Mouse (Mus musculus) kidney, embryonic 14.5 days (tissue): ENCODE results near the gene Zc3h10. TPM values are rescaled to one million over a fixed set of nuclear protein-coding genes. Genes with fewer than 3 reads are reported as not detected.

ENCODE experiments used
- ATAC-seq: fragments of 200-750 bp; cut with Nextera tagmentation; 2 replicates; pipeline ENCODE4 v1.8.0; 2017; ENCODE audit warnings: moderate number of reproducible peaks, mild to moderate bottlenecking, moderate TSS enrichment, moderate library complexity; ENCODE audit not compliant: low FRiP score, low TSS enrichment
- H3K27ac ChIP-seq: fragments of 300-500 bp; sonication (generic); 2 replicates; pipeline ENCODE4 v1.5.1; 2014; ENCODE audit warnings: low read depth, mild to moderate bottlenecking, low read length, moderate library complexity, mixed read lengths
- H3K27me3 ChIP-seq: fragments of 300-500 bp; sonication (generic); 2 replicates; pipeline ENCODE4 v1.6.1; 2014; ENCODE audit warnings: mild to moderate bottlenecking, low read length; ENCODE audit not compliant: control insufficient read depth, insufficient read depth
- H3K36me3 ChIP-seq: fragments of 300-500 bp; sonication (generic); 2 replicates; pipeline ENCODE4 v1.6.1; 2014; ENCODE audit warnings: low read length, mixed read lengths; ENCODE audit not compliant: control insufficient read depth, insufficient read depth
- H3K4me1 ChIP-seq: fragments of 300-500 bp; sonication (generic); 2 replicates; pipeline ENCODE4 v1.6.1; 2014; ENCODE audit warnings: low read length, mixed read lengths; ENCODE audit not compliant: control insufficient read depth, insufficient read depth
- H3K4me2 ChIP-seq: fragments of 300-500 bp; sonication (generic); replicated peaks from 2 replicates; pipeline ENCODE4 v1.6.1; 2014; ENCODE audit warnings: low read depth, mild to moderate bottlenecking, low read length
- H3K4me3 ChIP-seq: fragments of 300-500 bp; sonication (generic); 2 replicates; pipeline ENCODE4 v1.5.1; 2014; ENCODE audit warnings: mild to moderate bottlenecking, low read length
- H3K9ac ChIP-seq: fragments of 300-500 bp; sonication (generic); 2 replicates; pipeline ENCODE4 v1.6.1; 2014; ENCODE audit warnings: low read depth, mild to moderate bottlenecking, low read length, moderate library complexity
- H3K9me3 ChIP-seq: fragments of 300-500 bp; sonication (generic); 2 replicates; pipeline ENCODE4 v1.6.1; 2016; ENCODE audit warnings: low read length; ENCODE audit not compliant: control insufficient read depth
- WGBS: fragments of 180-500 bp; shearing (Covaris S2); extraction: QIAGEN DNeasy Blood & Tissue Kit; methylation state at CpG from one replicate; pipeline ENCODE4 v1.1.7; 2014; 5-methylcytosine and 5-hydroxymethylcytosine counted together
- polyA plus RNA-seq: library from polyadenylated mRNA; unstranded; fragments of >200 nt; fragmentation: Nextera tagmentation; extraction: Ambion mirVana; gene quantifications from 2 replicates; pipeline ENCODE4 v1.2.1, GENCODE M21; 2014

Gene Zc3h10
- polyA plus RNA-seq, 1 experiment from 2014 or later: 13.5 TPM

DNA sequence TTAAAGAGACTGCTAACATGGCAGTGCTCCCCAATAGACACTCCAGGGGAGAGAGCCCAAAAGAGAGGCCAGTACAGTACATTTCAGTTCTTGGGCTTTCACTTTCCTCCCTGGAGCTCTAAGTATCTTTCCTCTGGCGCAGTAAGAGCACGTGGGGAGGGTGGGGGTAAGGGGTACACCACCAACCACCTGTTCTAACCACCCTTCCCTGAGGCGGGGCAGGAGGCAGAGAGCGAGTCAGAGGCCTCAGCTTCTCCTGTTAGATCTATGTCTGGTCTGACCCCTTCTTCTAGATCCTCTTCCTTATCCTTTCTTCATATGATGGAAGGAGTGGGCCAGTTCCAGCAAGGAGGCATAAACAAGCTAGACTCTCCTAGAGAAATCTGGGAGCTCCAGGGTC lies 39.5 kb upstream of the Zc3h10 start:
- no peak overlapping the region for H3K9ac ChIP-seq

DNA sequence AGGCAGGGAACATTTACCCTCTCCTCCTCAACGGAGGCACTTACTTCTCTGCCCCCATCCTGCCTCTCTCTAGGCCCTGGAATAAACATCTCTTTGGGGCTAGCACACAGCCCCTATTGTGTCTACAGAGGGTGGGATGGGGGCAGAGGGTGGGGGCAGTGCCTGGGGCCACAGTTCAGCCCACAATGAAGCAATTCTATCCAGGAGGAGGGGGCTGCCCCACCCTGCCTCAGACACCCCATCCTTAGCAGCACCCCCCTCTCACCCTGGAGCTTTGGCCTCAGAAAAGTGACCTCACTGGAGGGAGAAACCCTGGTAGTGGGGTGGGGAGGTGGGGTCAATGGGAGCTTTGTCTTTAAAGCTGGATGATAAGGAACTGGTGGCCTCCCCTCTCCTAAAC lies 39.0 kb upstream of the Zc3h10 start:
- H3K27me3 ChIP-seq: peaks cover 25% of the 10 kb centered on the region
- H3K4me1 ChIP-seq: peaks cover 3% of the 10 kb centered on the region; the same call in 1 of the 2 replicates
- no peak overlapping the region for H3K4me2 ChIP-seq
- WGBS: 27% methylated on average over 1 of the region's 1 CpGs
- H3K9ac ChIP-seq: no peak overlapping the region
- no peaks in the 10 kb centered on the region for H3K36me3 ChIP-seq
- H3K27ac ChIP-seq: no peak overlapping the region; the same call in 1 of the 2 replicates
- no peak for ATAC-seq
- H3K4me3 ChIP-seq: no peak overlapping the region
- no peaks in the 10 kb centered on the region for H3K9me3 ChIP-seq

More for the DNA sequence above, 39.5 kb upstream of the Zc3h10 start:
- peaks cover 25% of the 10 kb centered on the region for H3K27me3 ChIP-seq
- peak overlapping the region; percentile 15; the same call in 1 of the 2 replicates for H3K4me2 ChIP-seq
- WGBS: 54% methylated on average over 4 of the region's 4 CpGs
- ATAC-seq: no peak
- no peaks in the 10 kb centered on the region for H3K36me3 ChIP-seq
- H3K4me1 ChIP-seq: peaks cover 3% of the 10 kb centered on the region; the same call in 1 of the 2 replicates
- H3K9me3 ChIP-seq: no peaks in the 10 kb centered on the region
- H3K27ac ChIP-seq: peak overlapping the region; percentile 21; the same call in 1 of the 2 replicates
- no peak overlapping the region for H3K4me3 ChIP-seq

DNA sequence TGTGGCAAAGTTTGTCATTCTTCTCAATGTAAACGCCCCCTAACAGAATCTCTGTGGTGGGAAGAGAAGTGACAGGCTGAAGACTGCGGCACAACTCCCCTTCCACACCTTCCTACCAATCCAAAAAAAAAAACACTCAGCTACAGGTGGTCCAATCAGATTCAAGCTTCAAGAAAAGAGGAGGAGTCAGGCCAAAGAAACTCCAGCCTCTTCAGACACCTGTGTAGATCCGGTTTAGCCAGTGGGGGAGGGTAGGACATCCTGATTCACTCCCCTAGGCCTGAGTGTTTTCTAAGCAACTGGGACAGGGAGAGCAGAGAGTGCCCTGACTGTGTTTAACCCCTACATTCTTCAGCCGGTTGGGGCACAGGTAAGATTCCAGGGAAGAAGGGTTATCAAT lies 36.8 kb upstream of the Zc3h10 start:
- WGBS: 1% methylated on average over 4 of the region's 4 CpGs
- no peaks in the 10 kb centered on the region for H3K36me3 ChIP-seq
- H3K4me2 ChIP-seq: 0 out of 2 replicates have a peak overlapping the region, but pooled peaks have one; percentile 6
- peak; percentile 50; the same call in 1 of the 2 replicates for ATAC-seq
- H3K4me3 ChIP-seq: no peak overlapping the region
- H3K4me1 ChIP-seq: peaks cover 3% of the 10 kb centered on the region; the same call in 1 of the 2 replicates
- H3K9me3 ChIP-seq: no peaks in the 10 kb centered on the region
- peaks cover 17% of the 10 kb centered on the region for H3K27me3 ChIP-seq
- H3K27ac ChIP-seq: no peak overlapping the region
- no peak overlapping the region for H3K9ac ChIP-seq

DNA sequence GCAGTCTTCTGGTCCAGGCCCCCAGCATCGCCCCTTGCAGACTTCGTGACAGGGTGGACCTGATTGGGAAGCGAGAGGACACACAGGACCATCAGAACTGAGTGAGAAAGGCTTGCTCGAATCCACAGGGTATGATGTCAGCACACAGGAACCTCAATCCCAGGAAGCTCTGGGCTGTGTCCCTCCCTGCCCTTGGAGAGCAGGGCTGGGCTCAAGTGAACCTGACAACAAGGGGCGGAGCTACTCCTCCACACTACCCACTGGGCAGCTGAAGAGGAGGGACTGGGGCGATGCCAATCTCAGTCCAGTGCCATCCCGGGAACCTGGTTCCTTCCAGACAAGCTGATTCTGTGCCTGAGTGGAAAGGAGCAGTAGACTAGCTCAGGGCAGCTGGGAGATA lies 36.1 kb upstream of the Zc3h10 start:
- 30% methylated on average over 7 of the region's 7 CpGs for WGBS
- Histone ChIP-seq H3K27ac (no peak overlapping the region), H3K4me1 (no peaks in the 10 kb centered on the region; the same call in 1 of the 2 replicates), H3K27me3 (peaks cover 10% of the 10 kb centered on the region), H3K36me3 (no peaks in the 10 kb centered on the region), H3K9ac (no peak overlapping the region), H3K9me3 (no peaks in the 10 kb centered on the region), H3K4me3 (no peak overlapping the region), H3K4me2 (0 out of 2 replicates have a peak overlapping the region, but pooled peaks have one; percentile 6)
- peak; percentile 58 for ATAC-seq

DNA sequence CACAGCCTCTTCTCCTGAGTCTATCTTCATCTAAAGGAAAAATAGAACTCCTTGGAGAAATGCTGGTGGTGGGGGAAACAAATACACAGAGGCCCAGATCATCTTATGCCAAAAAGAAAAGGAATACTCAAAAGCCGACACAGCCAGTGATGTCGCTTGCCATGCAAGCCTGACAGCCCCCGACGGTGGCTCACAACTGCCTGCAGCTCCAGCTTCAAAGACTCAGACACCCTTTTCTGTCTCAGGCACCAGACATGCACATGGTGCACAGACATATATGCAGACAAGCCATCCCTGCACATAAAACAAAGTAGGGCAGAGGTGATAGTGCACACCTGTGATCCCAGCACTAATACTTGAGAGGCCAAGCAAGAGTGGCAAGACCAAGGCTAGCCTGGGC lies 32.2 kb upstream of the Zc3h10 start:
- ATAC-seq: no peak
- Histone ChIP-seq H3K4me3 (no peak overlapping the region), H3K9me3 (no peaks in the 10 kb centered on the region), H3K27me3 (no peaks in the 10 kb centered on the region), H3K4me2 (no peak overlapping the region), H3K4me1 (no peaks in the 10 kb centered on the region; the same call in 1 of the 2 replicates), H3K27ac (no peak overlapping the region), H3K9ac (no peak overlapping the region), H3K36me3 (no peaks in the 10 kb centered on the region)
- WGBS: 77% methylated on average over 4 of the region's 4 CpGs

DNA sequence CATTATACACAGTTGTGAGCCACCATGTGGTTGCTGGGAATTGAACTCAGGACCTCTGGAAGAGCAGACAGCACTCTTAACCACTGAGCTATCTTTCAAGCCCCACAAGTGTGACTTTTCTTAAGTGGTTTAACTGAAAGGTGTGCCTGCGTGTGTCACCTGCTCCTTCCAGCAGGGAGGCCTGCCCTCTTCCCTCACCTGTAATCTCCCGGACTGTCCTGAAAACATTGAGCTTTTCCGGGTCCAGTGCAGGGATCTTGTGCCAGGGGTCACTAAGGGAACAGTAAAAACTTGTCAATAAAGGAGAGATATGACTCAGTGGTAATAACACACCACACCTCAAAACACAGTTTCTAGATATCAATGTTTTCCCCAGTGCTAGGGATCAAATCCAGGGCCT lies 31.7 kb upstream of the Zc3h10 start:
- Histone ChIP-seq H3K27ac (no peak overlapping the region), H3K9me3 (no peaks in the 10 kb centered on the region), H3K27me3 (no peaks in the 10 kb centered on the region), H3K4me2 (no peak overlapping the region), H3K4me1 (no peaks in the 10 kb centered on the region; the same call in 1 of the 2 replicates), H3K4me3 (no peak overlapping the region), H3K36me3 (no peaks in the 10 kb centered on the region), H3K9ac (no peak overlapping the region)
- ATAC-seq: no peak
- WGBS: 74% methylated on average over 3 of the region's 3 CpGs

DNA sequence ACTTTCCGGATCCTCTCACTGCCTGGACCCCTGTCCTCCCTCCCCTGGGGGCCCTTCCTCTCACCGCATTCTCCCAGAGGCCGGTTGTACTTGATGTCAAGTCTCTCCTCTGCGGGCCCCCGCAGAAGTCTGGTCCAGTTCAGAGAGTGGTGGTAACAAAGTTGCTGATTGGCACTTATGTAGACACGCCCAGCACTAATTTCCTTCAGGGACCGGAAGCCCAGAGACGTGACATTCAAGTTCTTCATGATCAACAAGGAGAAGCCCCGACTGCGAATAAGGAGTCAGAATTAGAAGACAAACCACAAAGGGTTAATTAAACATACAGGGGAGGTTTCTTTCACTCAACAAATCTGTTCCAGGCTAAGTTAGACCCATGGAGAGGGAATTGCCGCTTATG lies 30.8 kb upstream of the Zc3h10 start:
- H3K36me3 ChIP-seq: no peaks in the 10 kb centered on the region
- H3K4me1 ChIP-seq: no peaks in the 10 kb centered on the region
- H3K9ac ChIP-seq: no peak overlapping the region
- WGBS: 72% methylated on average over 11 of the region's 11 CpGs
- H3K4me3 ChIP-seq: no peak overlapping the region
- H3K27me3 ChIP-seq: no peaks in the 10 kb centered on the region
- no peak for ATAC-seq
- H3K4me2 ChIP-seq: no peak overlapping the region
- no peaks in the 10 kb centered on the region for H3K9me3 ChIP-seq
- H3K27ac ChIP-seq: no peak overlapping the region

DNA sequence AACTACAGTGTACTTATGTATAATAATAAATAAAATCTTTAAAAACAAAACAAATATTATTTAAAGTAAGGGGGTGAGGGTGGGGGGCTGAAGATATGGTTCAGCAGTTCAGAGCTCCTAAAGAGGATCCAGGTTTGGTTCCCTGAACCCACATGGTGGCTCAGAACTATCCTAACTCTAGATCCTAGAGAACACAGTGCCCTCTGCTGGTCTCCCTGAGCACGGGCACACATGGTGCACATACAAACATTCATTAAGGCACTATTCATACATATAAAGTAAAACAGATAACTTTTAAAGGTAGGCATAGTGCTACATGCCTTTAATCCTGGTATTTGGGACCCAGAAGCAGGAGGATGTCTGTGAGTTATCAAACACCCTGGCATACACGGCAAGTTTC lies 27.5 kb upstream of the Zc3h10 start:
- Histone ChIP-seq H3K9me3 (no peaks in the 10 kb centered on the region), H3K9ac (no peak overlapping the region), H3K27me3 (no peaks in the 10 kb centered on the region), H3K4me1 (no peaks in the 10 kb centered on the region), H3K4me2 (no peak overlapping the region), H3K36me3 (peaks cover under 1% of the 10 kb centered on the region; the same call in 1 of the 2 replicates), H3K27ac (no peak overlapping the region), H3K4me3 (no peak overlapping the region)
- 94% methylated on average over 2 of the region's 2 CpGs for WGBS
- ATAC-seq: no peak

DNA sequence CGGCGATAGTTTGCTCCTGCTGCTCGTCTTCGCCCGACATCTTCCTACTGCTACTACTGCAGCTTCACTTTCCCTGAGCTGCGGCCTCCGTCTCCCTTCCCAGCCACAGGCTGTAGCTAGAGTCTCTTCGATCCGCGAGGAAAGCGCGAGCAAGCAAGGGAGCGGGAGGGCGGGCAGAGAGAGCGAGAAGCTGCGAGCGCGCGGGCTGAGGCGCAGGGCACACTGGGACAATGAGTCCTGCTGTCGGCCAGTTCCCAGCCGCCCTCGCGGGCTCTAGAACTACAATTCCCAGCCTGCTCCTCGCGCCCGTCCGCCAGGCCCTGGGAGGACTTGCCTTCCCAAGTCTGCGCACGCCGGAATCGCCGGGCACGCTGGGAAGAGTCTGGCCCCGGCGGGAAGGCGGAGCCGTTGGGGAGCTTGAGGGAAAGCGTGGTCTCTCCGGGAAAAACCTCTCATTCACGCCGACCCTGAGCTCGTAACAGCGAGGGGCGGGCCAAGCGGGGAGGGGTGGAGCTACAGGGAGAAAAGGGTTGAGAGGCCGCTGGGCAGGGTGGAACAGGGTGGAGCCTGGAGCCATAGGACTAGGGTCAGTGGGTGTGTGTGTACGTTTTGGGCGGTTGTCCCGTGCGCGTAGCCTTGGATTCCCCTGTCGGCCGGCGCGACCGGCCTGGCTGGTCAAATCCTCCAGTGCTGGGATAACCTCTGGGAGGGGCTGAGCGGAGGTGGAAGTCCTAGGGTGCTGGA lies 18.4 kb upstream of the Zc3h10 start, which contains the start of gene Pa2g4:
Gene Pa2g4 (minus strand): TSS at position 200 of the 744 bp plus-strand sequence.
- 0 out of 2 replicates have a peak, but pooled peaks cover 11% of the 10 kb centered on the region for H3K4me1 ChIP-seq
- WGBS: under 1% methylated on average over 58 of the region's 58 CpGs

More for the DNA sequence above, 18.4 kb upstream of the Zc3h10 start, which contains the start of gene Pa2g4:
- peak within 1 kb of the TSS; percentile 64 for H3K4me2 ChIP-seq
- peak within 1 kb of the TSS; percentile 74 for H3K4me3 ChIP-seq
- H3K27me3 ChIP-seq: no peaks in the 10 kb centered on the region
- peaks cover 27% of the 10 kb centered on the region for H3K36me3 ChIP-seq
- peak within 1 kb of the TSS; percentile 92 for H3K27ac ChIP-seq
- no peaks in the 10 kb centered on the region for H3K9me3 ChIP-seq
- H3K9ac ChIP-seq: peak within 1 kb of the TSS; percentile 92
- peak; percentile 98 for ATAC-seq
